Mouse (Mus musculus): ENCODE measurements around the gene Kcnh8.

DNA sequence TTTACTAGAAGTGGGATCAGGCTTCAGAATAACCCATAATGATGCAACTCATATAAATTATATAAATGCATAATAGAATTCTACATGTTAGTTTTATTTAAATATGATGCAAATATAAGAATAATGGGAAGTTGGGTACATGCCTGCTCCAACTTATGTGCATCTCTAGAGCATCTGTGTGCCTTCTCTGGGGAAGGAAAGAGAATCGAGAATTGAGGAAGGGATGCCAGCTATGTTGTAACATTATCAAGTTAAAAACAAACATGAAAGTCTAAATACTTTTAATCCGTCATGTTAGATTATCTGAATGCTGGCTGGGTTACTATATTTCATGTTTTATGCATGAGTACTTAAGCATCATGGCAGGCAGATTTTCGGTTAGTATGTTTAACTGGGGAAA is 99.4 kb downstream of the Kcnh8 start:
- TF ChIP-seq POLR2A (IDR thresholded peaks at IDR 0.05; ENCODE audit: insufficient read depth, low read depth, low read length) (no peak), CTCF (IDR thresholded peaks at IDR 0.05; ENCODE audit: insufficient read depth, low read depth, low read length) (no peak)

All from olfactory bulb, adult 2 months (tissue).